Mouse (Mus musculus) limb, embryonic 14.5 days (tissue): ENCODE results near the gene Kdm4a. TPM values are rescaled to one million over a fixed set of nuclear protein-coding genes. Genes with fewer than 3 reads are reported as not detected.
A peak's percentile ranks its signal among the peaks of the same experiment; 100 is the strongest.

ENCODE experiments used
- ATAC-seq: fragments of 200-750 bp; cut with Nextera tagmentation; 2 replicates; pipeline ENCODE4 v1.8.0; 2017; ENCODE audit warnings: low read depth, moderate number of reproducible peaks, moderate TSS enrichment; ENCODE audit not compliant: low FRiP score
- DNase-seq: peaks from one replicate; pipeline ENCODE4 v3.0.0-alpha.2; 2015; ENCODE audit warnings: low spot score
- H3K27ac ChIP-seq: fragments of 300-500 bp; sonication (generic); replicated peaks from 2 replicates; pipeline ENCODE4 v1.5.1; 2014; ENCODE audit warnings: low read depth, mild to moderate bottlenecking, low read length, moderate library complexity, mixed read lengths
- H3K27me3 ChIP-seq: fragments of 300-500 bp; sonication (generic); 2 replicates; pipeline ENCODE4 v1.6.1; 2014; ENCODE audit warnings: low read length, mixed read lengths; ENCODE audit not compliant: control insufficient read depth, insufficient read depth
- H3K36me3 ChIP-seq: fragments of 300-500 bp; sonication (generic); 2 replicates; pipeline ENCODE4 v1.6.1; 2014; ENCODE audit warnings: mild to moderate bottlenecking, low read length, moderate library complexity, mixed read lengths; ENCODE audit not compliant: control insufficient read depth, insufficient read depth
- H3K4me1 ChIP-seq: fragments of 300-500 bp; sonication (generic); 2 replicates; pipeline ENCODE4 v1.6.1; 2014; ENCODE audit warnings: antibody characterized with exemption, low read length, mixed read lengths; ENCODE audit not compliant: control insufficient read depth, insufficient read depth
- H3K4me2 ChIP-seq: fragments of 300-500 bp; sonication (generic); replicated peaks from 2 replicates; pipeline ENCODE4 v1.6.1; 2014; ENCODE audit warnings: low read depth, mild to moderate bottlenecking, low read length, moderate library complexity; ENCODE audit not compliant: severe bottlenecking
- H3K4me3 ChIP-seq: fragments of 300-500 bp; sonication (generic); replicated peaks from 2 replicates; pipeline ENCODE4 v1.5.1; 2014; ENCODE audit warnings: low read length
- H3K9ac ChIP-seq: fragments of 300-500 bp; sonication (generic); 2 replicates; pipeline ENCODE4 v1.6.1; 2014; ENCODE audit warnings: mild to moderate bottlenecking, low read depth, low read length, moderate library complexity; ENCODE audit not compliant: severe bottlenecking
- H3K9me3 ChIP-seq: fragments of 300-500 bp; sonication (generic); 2 replicates; pipeline ENCODE4 v1.6.1; 2016; ENCODE audit warnings: low read length; ENCODE audit not compliant: control insufficient read depth
- POLR2A ChIP-seq: fragments of 200-500 bp; IDR thresholded peaks from 2 replicates; pipeline ENCODE4 v1.8.0; 2012; ENCODE audit warnings: inconsistent platforms, mild to moderate bottlenecking, moderate library complexity, borderline replicate concordance; ENCODE audit not compliant: insufficient read depth, insufficient read length; ENCODE audit errors: extremely low read depth
- WGBS: fragments of 180-500 bp; shearing (Covaris S2); extraction: QIAGEN DNeasy Blood & Tissue Kit; methylation state at CpG from one replicate; pipeline ENCODE4 v1.1.7; 2014; 5-methylcytosine and 5-hydroxymethylcytosine counted together
- polyA plus RNA-seq, 2 experiments: library from polyadenylated mRNA; depleted of rRNA in 1 of 2; stranded (reverse) in 1 of 2; unstranded in 1 of 2; fragments of >200 nt; fragmentation: Nextera tagmentation in 1 of 2; extraction: Ambion mirVana in 1 of 2; gene quantifications; 2 replicates each; pipeline versions ENCODE4 v1.2.1 to v1.2.3; 2012 to 2014

Gene Kdm4a
- polyA plus RNA-seq, 2 experiments, result 42.1 to 89.2 TPM

DNA sequence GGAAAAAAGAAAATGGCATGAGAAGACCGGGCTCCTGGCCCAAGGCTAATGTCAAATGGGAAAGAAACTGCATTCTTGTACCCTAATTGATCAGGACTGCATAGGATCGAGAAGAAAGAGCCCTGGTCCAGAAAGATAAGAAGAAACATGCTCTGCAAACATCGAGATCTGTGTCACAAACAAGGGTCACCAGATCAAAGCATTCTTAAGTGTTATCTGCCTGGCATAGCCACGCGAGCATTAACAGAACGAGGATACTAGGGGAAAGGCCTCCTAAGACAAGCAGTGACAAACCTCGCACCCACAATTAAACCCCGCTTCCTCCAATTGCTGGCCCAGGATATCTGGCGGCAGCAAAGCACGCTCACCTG lies 31.5 kb downstream of the Kdm4a start:
- ATAC-seq, result no peak
- H3K4me3 ChIP-seq, result no peak overlapping the region
- H3K27ac ChIP-seq, result no peak overlapping the region
- no peaks in the 10 kb centered on the region for H3K9me3 ChIP-seq
- no peaks in the 10 kb centered on the region for H3K4me1 ChIP-seq
- no peaks in the 10 kb centered on the region for H3K27me3 ChIP-seq
- WGBS, result 71% methylated on average over 10 of the region's 10 CpGs
- H3K9ac ChIP-seq, result no peak overlapping the region
- no peak for DNase-seq
- TF ChIP-seq POLR2A, result no peak
- no peak overlapping the region for H3K4me2 ChIP-seq
- peaks cover 97% of the 10 kb centered on the region for H3K36me3 ChIP-seq

DNA sequence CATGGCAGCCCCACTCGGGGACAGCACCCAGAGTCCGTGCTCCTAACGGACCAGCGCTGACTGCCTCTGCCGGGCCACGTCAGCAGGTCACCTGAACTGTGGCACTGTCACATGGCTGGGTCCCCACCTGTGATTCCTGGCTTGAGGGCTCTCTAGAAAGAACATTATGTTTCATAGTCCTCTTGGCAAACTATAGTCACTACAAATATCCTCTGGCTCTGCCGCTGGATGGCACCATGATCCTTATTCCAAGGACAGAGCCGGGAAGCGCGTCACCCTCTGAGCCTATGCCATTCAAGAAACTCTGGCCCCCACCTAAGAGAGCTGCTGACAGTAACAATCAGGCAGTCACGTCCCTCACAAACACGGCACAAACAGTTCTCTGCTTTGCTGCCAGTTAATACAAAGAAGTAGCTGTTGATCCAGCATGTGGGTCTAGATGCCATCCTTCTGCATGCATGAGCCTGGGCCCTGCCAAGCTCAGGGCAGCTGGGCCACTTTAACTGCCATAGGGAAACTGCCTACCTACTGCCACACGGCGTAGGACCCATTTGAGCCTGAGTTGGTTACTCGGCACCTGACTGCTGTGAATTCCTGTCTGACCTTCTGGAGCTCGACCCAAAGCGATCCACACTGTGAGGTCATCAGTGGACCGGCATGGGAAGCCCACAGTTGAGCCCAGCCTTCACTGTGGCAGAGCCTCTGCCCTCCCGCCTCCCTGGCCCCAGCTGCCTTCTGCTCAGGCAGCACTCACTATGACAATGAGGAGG lies 32.1 kb downstream of the Kdm4a start:
- DNase-seq, result no peak
- TF ChIP-seq POLR2A, result no peak
- WGBS, result 91% methylated on average over 19 of the region's 19 CpGs

DNA sequence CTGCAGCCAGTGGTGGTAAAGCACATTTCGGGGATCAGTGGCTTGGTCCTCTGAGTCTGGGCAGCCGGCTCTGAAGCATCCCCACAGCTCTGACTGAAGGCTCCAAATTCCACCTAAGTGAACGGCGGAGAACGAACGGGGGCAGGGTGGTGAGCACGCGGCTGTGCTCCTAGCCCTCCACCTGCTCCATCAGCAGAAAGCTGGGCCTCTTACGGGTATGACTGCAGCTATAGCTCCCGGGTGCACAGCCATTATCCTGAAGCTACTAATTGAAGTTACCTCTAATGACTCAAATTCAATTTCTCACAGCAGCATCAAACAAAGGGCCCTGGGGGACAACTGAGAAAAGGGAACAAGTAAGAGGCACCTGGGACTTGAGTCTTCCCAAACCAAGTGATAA lies 32.8 kb downstream of the Kdm4a start:
- H3K27ac ChIP-seq, result no peak overlapping the region
- WGBS, result 86% methylated on average over 10 of the region's 10 CpGs
- no peak overlapping the region for H3K4me2 ChIP-seq
- no peak overlapping the region for H3K9ac ChIP-seq
- no peaks in the 10 kb centered on the region for H3K27me3 ChIP-seq
- no peaks in the 10 kb centered on the region for H3K4me1 ChIP-seq
- no peaks in the 10 kb centered on the region for H3K9me3 ChIP-seq
- peaks cover 97% of the 10 kb centered on the region for H3K36me3 ChIP-seq
- no peak for ATAC-seq
- no peak for DNase-seq
- no peak overlapping the region for H3K4me3 ChIP-seq
- no peak for TF ChIP-seq POLR2A

More for the DNA sequence above, 32.1 kb downstream of the Kdm4a start:
- Histone ChIP-seq H3K4me3 (no peak overlapping the region), H3K36me3 (peaks cover 97% of the 10 kb centered on the region), H3K9ac (no peak overlapping the region), H3K4me2 (no peak overlapping the region), H3K27me3 (no peaks in the 10 kb centered on the region), H3K27ac (no peak overlapping the region), H3K9me3 (no peaks in the 10 kb centered on the region), H3K4me1 (no peaks in the 10 kb centered on the region)
- ATAC-seq, result no peak

DNA sequence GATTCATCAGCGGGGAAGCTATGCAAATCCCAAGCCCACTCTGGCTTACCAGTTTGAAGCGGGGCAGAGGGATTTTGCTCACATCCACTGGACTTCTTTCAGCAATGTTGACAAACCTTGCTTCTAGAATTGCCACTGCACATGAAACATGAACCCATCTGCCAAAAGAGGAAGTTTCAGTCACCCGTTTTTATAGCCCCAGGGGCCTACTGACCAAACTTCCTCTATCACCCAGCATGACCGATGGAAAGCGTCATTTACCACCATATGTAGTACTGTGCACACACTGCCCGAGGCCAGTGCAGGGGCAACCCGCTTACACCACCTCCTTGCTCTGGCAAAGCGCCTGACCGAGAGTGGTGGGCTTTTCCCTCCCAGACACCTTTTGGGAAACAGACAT lies 35.5 kb downstream of the Kdm4a start:
- TF ChIP-seq POLR2A, result no peak
- no peak overlapping the region for H3K27ac ChIP-seq
- H3K4me3 ChIP-seq, result no peak overlapping the region
- no peaks in the 10 kb centered on the region for H3K4me1 ChIP-seq
- H3K27me3 ChIP-seq, result no peaks in the 10 kb centered on the region
- no peak overlapping the region for H3K9ac ChIP-seq
- H3K36me3 ChIP-seq, result peaks cover 98% of the 10 kb centered on the region
- DNase-seq, result peak; percentile 3
- no peak for ATAC-seq
- 70% methylated on average over 9 of the region's 9 CpGs for WGBS
- no peaks in the 10 kb centered on the region for H3K9me3 ChIP-seq
- H3K4me2 ChIP-seq, result no peak overlapping the region

DNA sequence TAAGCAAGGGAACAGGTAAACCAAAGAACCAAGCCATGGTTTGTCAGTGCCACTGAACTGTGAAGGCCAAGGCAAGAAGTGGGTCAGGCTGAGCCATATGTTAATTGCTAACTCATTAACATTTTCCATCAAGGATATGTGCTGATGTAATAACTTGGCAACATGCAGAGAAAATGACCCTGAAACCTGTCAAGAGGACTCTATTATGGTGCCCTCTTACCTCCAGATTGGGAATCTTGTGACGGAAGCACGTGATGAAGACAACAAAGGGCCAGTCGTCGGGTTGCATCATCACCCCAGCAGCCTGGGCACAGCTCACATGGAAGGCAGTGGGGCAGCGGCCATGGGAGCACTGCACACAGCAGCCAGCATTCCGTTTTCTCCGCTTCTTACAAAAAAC lies 36.2 kb downstream of the Kdm4a start:
- peaks cover 98% of the 10 kb centered on the region for H3K36me3 ChIP-seq
- H3K4me1 ChIP-seq, result no peaks in the 10 kb centered on the region
- H3K4me2 ChIP-seq, result no peak overlapping the region
- H3K27ac ChIP-seq, result no peak overlapping the region
- no peaks in the 10 kb centered on the region for H3K9me3 ChIP-seq
- no peak for ATAC-seq
- no peak for TF ChIP-seq POLR2A
- no peak for DNase-seq
- H3K9ac ChIP-seq, result no peak overlapping the region
- 91% methylated on average over 7 of the region's 7 CpGs for WGBS
- no peak overlapping the region for H3K4me3 ChIP-seq
- no peaks in the 10 kb centered on the region for H3K27me3 ChIP-seq
